Mouse (Mus musculus): ENCODE data around the gene C4b. TPM values are rescaled to one million over a fixed set of nuclear protein-coding genes. Genes with fewer than 3 reads are reported as not detected.
"Not testable (repeated sequence)": the region's sequence is repeated elsewhere in the genome, so short reads cannot be mapped to it uniquely, and the experiment has no call there.

The C4b gene
- total RNA-seq (2014; rRNA removed), result 1.0 and 1.9 TPM in 2 replicates
- 0.86 and 1.1 TPM in 2 replicates for polyA plus RNA-seq (2015; fragmentation: Nextera tagmentation; extraction: Ambion mirVana)

DNA sequence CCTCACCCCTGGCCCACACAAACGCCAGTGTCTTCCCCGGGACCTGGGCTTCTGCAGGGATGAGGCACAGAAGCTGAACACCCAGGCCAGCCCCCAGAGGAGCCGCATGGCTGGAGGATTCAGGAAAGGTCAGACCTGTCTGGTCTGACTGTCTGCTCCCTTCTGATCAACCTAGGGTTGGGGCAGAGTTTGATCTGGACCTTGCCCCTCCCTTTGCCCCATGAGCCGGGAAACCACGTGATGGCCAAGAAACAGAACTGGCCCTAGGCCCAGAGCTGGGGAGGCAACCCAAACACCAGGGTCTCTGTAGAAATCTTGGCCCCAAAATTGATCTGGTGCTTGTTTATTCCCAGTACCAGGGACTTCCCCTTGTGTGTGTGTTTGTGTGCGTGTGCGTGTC is at the start of gene C4b:
Gene C4b (minus strand): TSS at position 164 of the 400 bp plus-strand sequence.
- 82% methylated on average over 7 of the region's 7 CpGs for WGBS
- no peak for ATAC-seq
- DNase-seq (ENCODE audit: low spot score), result peak; percentile 3

DNA sequence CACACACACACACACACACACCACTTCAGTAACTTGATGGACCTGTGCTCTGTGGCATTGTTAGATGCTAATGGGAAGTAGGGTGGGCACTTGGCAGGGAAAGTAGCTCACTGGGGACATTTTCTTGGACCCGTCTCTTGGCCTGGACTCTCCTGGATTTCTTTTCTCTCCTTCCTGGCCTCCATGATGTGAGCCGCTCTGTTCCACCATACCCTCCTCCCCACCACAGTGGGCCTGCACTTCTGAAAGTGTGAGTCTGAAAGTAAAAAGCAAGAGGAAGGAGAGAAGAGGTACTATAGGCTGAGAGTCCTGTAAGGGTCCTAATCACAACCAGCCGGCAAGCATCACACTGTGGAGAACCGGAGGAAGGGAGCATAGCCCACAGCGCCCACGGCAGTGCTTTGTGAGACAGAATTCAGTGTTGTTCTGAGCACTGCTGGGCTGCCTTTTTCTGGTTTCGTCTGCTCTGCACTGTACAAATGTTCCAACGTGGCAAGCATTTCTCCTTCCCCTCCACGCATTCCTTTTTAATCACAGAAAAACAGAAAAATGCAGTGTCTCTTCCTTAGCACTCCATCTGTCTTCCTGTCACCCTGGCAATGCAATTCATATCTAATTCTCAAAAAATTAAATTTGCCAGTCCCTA is 34.1 kb upstream of the C4b start:
- no peaks in the 10 kb centered on the region for H3K27me3 ChIP-seq (ENCODE audit: insufficient read depth, low read length)
- no peaks in the 10 kb centered on the region for H3K36me3 ChIP-seq (ENCODE audit: insufficient read depth, low read length)
- H3K9ac ChIP-seq (replicated peaks; ENCODE audit: low read length), result no peak overlapping the region
- WGBS, result 74% methylated on average over 9 of the region's 9 CpGs
- H3K4me2 ChIP-seq (ENCODE audit: low read depth, low read length), result no peak overlapping the region
- no peak for DNase-seq (ENCODE audit: low spot score)
- ATAC-seq, result no peak
- H3K27ac ChIP-seq, result no peak overlapping the region
- H3K4me3 ChIP-seq (ENCODE audit: low read length), result no peak overlapping the region
- no peaks in the 10 kb centered on the region for H3K4me1 ChIP-seq (ENCODE audit: insufficient read depth, low read length)
- H3K9me3 ChIP-seq (ENCODE audit: low read length), result peaks cover 11% of the 10 kb centered on the region
- no peak for TF ChIP-seq CTCF (IDR thresholded peaks at IDR 0.05; ENCODE audit: low read depth)

More for the DNA sequence above, at the start of gene C4b:
- Histone ChIP-seq H3K9ac (replicated peaks; ENCODE audit: low read length) (no peak within 1 kb of the TSS), H3K9me3 (ENCODE audit: low read length) (no peaks in the 10 kb centered on the region), H3K4me3 (ENCODE audit: low read length) (no peak within 1 kb of the TSS), H3K36me3 (ENCODE audit: insufficient read depth, low read length) (no peaks in the 10 kb centered on the region), H3K27me3 (ENCODE audit: insufficient read depth, low read length) (no peaks in the 10 kb centered on the region), H3K4me2 (ENCODE audit: low read depth, low read length) (no peak within 1 kb of the TSS), H3K4me1 (ENCODE audit: insufficient read depth, low read length) (no peaks in the 10 kb centered on the region), H3K27ac (no peak within 1 kb of the TSS)
- TF ChIP-seq CTCF (IDR thresholded peaks at IDR 0.05; ENCODE audit: low read depth), result no peak

DNA sequence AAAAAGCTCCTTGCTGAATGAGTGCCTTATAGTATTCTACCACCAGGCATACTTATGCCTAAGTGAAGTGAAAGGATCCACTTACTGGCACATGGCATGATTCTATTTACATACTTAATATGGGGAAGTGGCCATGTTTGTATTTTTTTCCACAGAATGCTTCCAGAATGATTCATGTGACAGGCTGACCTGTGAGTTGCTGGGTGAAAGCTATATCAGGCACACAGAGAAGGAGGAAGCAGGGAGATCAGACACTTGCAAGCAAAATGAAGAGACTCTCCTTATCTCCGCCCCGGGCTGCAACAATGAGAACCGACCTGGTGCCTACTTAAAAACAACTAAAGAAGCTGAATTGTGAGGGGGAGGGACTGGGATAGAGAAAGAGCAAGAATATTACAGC is 17.8 kb upstream of the C4b start:
- no peak for TF ChIP-seq CTCF (IDR thresholded peaks at IDR 0.05; ENCODE audit: low read depth)

DNA sequence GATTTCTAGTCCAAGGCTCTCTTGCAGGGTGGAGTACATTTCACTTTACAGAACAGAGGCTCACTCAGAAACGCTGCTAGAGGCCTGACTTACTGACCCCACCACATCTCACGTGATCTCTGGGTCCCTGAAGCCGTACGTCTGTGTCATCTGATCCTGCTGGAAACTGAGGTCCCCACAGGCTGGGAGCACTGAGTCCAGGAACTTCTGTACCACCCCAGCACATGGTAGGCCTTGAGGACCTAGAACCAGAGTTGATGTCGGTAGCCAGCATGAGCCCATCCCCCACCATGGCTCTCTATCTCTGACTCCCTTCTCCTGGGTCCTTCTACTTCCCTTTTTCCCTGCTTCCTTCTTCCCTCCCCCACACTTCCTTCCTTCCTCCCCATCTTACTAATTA is 2.8 kb upstream of the C4b start:
- Histone ChIP-seq H3K27me3 (ENCODE audit: insufficient read depth, low read length) (no peaks in the 10 kb centered on the region), H3K27ac (no peak overlapping the region), H3K4me2 (ENCODE audit: low read depth, low read length) (no peak overlapping the region), H3K4me3 (ENCODE audit: low read length) (no peak overlapping the region), H3K9me3 (ENCODE audit: low read length) (no peaks in the 10 kb centered on the region), H3K36me3 (ENCODE audit: insufficient read depth, low read length) (no peaks in the 10 kb centered on the region), H3K4me1 (ENCODE audit: insufficient read depth, low read length) (no peaks in the 10 kb centered on the region), H3K9ac (replicated peaks; ENCODE audit: low read length) (no peak overlapping the region)
- TF ChIP-seq CTCF (IDR thresholded peaks at IDR 0.05; ENCODE audit: low read depth), result no peak
- DNase-seq (ENCODE audit: low spot score), result no peak
- WGBS, result 81% methylated on average over 5 of the region's 5 CpGs
- no peak for ATAC-seq

More for the DNA sequence above, 17.8 kb upstream of the C4b start:
- Histone ChIP-seq H3K27me3 (ENCODE audit: insufficient read depth, low read length) (no peaks in the 10 kb centered on the region), H3K36me3 (ENCODE audit: insufficient read depth, low read length) (no peaks in the 10 kb centered on the region), H3K4me2 (ENCODE audit: low read depth, low read length) (no peak overlapping the region), H3K9me3 (ENCODE audit: low read length) (no peaks in the 10 kb centered on the region), H3K9ac (replicated peaks; ENCODE audit: low read length) (no peak overlapping the region), H3K27ac (no peak overlapping the region), H3K4me3 (ENCODE audit: low read length) (no peak overlapping the region), H3K4me1 (ENCODE audit: insufficient read depth, low read length) (no peaks in the 10 kb centered on the region)
- ATAC-seq (no peak), DNase-seq (ENCODE audit: low spot score) (no peak)
- 82% methylated on average over 3 of the region's 3 CpGs for WGBS

DNA sequence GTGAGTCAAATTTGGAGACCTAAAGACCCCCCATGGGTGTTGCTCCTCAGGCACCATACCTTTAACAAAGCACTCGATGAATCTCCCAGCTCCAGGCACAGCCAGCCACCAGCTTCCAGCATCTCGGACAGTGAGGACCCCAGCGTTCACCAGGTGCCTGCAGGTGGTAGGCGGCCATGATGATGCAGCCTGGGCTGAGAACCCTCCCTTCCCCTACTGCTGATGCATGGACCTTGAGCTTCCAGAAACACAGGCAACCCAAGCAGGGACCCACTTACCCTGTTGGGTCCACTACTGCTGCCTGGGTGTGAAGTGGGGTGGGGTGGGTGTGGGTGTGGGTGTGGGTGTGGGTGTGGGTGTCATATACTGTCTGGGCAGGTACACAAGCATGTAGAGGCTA is 1.5 kb upstream of the C4b start:
- H3K27me3 ChIP-seq (ENCODE audit: insufficient read depth, low read length); H3K27ac ChIP-seq; H3K9ac ChIP-seq (replicated peaks; ENCODE audit: low read length); H3K4me3 ChIP-seq (ENCODE audit: low read length); ATAC-seq; DNase-seq (ENCODE audit: low spot score); H3K36me3 ChIP-seq (ENCODE audit: insufficient read depth, low read length); H3K4me2 ChIP-seq (ENCODE audit: low read depth, low read length); H3K9me3 ChIP-seq (ENCODE audit: low read length); H3K4me1 ChIP-seq (ENCODE audit: insufficient read depth, low read length): not testable (repeated sequence)
- 89% methylated on average over 3 of the region's 4 CpGs for WGBS

DNA sequence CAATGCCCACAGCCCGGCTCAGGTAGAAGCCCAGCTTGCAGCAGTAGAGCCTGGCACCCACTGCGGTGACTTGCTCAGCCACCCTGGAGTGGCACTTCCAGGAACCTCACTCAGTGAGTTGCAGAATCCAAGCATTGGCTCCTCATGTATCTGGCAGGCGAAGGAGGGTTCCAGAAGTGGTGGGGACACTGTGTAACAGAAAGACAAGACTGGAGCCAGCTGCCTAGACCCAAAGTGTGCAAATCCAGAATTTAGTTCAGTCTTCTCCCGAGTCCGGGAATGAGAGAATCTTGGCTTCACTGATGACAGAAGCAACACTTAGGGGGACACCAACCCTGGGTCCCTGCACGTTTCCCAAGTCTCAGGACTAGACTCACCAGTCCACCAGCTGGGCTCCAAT is 929 bp upstream of the C4b start:
- H3K4me1 ChIP-seq (ENCODE audit: insufficient read depth, low read length); H3K36me3 ChIP-seq (ENCODE audit: insufficient read depth, low read length); DNase-seq (ENCODE audit: low spot score); H3K4me3 ChIP-seq (ENCODE audit: low read length); H3K9me3 ChIP-seq (ENCODE audit: low read length); H3K9ac ChIP-seq (replicated peaks; ENCODE audit: low read length); ATAC-seq; H3K4me2 ChIP-seq (ENCODE audit: low read depth, low read length); H3K27ac ChIP-seq; H3K27me3 ChIP-seq (ENCODE audit: insufficient read depth, low read length): not testable (repeated sequence)
- 93% methylated on average over 6 of the region's 6 CpGs for WGBS

DNA sequence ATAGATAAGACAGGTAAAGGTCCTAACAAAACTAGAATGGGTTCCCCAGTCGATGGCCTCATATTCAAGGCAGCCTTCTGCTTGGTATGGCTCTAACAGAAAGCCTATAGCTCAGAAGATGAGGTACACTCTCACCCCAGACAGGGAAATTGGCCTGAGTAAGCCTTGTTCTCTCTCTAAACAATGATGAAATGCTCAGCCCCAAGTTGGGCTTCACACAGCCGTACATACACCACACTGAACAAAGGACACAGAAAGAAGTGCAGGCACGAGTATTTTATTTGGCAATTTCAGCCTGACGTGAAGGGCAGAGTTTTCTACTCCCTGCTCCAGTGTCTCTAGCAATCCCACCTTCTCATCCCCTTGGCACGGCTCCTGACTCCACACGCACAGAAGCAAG is 524 bp upstream of the C4b start:
- Histone ChIP-seq H3K27me3 (ENCODE audit: insufficient read depth, low read length) (no peaks in the 10 kb centered on the region), H3K4me2 (ENCODE audit: low read depth, low read length) (no peak overlapping the region), H3K36me3 (ENCODE audit: insufficient read depth, low read length) (no peaks in the 10 kb centered on the region), H3K4me3 (ENCODE audit: low read length) (no peak overlapping the region), H3K4me1 (ENCODE audit: insufficient read depth, low read length) (no peaks in the 10 kb centered on the region), H3K27ac (no peak overlapping the region), H3K9ac (replicated peaks; ENCODE audit: low read length) (no peak overlapping the region), H3K9me3 (ENCODE audit: low read length) (no peaks in the 10 kb centered on the region)
- no peak for ATAC-seq
- 76% methylated on average over 6 of the region's 6 CpGs for WGBS
- no peak for DNase-seq (ENCODE audit: low spot score)
- TF ChIP-seq CTCF (IDR thresholded peaks at IDR 0.05; ENCODE audit: low read depth), result no peak

All from hindbrain, postnatal 0 days (tissue).